Mouse (Mus musculus): Measurements from ENCODE around the gene Gtf2i.

DNA sequence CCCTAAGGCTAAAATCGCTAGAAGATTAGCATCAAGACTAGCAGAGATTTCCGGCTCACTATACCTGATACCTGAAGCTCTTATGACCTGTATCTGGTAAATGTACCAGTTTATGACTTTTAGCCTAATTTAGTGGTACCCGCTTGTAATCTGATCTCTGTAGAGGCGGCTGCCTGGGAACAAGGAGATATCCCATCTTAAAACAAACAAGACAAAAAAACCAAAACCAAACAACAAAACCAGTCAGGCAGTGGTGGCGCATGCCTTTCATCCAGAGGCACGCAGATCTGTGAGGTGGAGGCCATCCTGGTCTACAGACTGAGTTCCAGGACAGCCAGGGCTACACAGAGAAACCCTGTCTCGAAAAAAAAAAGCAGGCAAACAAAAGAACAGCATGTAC is 7.1 kb upstream of the Gtf2i start:
- TF ChIP-seq POLR2A (IDR thresholded peaks at IDR 0.05; ENCODE audit: insufficient read depth, low read depth, low read length) (no peak), CTCF (IDR thresholded peaks at IDR 0.05) (no peak), EP300 (IDR thresholded peaks at IDR 0.05; ENCODE audit: insufficient read depth, low read depth, low read length) (no peak)

Data from heart, adult 2 months (tissue).